Mouse (Mus musculus) lung, embryonic 16.5 days (tissue): ENCODE measurements around the gene Naa38. TPM values are rescaled to one million over a fixed set of nuclear protein-coding genes. Genes with fewer than 3 reads are reported as not detected.
A peak's percentile ranks its signal among the peaks of the same experiment; 100 is the strongest.

Source experiments
- ATAC-seq: fragments of 200-750 bp; cut with Nextera tagmentation; 2 replicates; pipeline ENCODE4 v1.8.0; 2017; ENCODE audit warnings: low read depth, mild to moderate bottlenecking, moderate library complexity
- H3K27ac ChIP-seq: fragments of 300-500 bp; sonication (generic); 2 replicates; pipeline ENCODE4 v1.5.1; 2014; ENCODE audit warnings: mild to moderate bottlenecking, control low read depth, low read length
- H3K27me3 ChIP-seq: fragments of 300-500 bp; sonication (generic); 2 replicates; pipeline ENCODE4 v1.6.1; 2014; ENCODE audit warnings: low read depth, low read length, mixed read lengths; ENCODE audit not compliant: control insufficient read depth, insufficient read depth
- H3K36me3 ChIP-seq: fragments of 300-500 bp; sonication (generic); 2 replicates; pipeline ENCODE4 v1.6.1; 2014; ENCODE audit warnings: low read length; ENCODE audit not compliant: control insufficient read depth, insufficient read depth
- H3K4me1 ChIP-seq: fragments of 300-500 bp; sonication (generic); replicated peaks from 2 replicates; pipeline ENCODE4 v1.6.1; 2014; ENCODE audit warnings: low read length, mixed read lengths; ENCODE audit not compliant: control insufficient read depth, insufficient read depth
- H3K4me2 ChIP-seq: fragments of 300-500 bp; sonication (generic); 2 replicates; pipeline ENCODE4 v1.6.1; 2014; ENCODE audit warnings: low read depth, low read length, control low read depth
- H3K4me3 ChIP-seq: fragments of 300-500 bp; sonication (generic); 2 replicates; pipeline ENCODE4 v1.5.1; 2014; ENCODE audit warnings: mild to moderate bottlenecking, low read length, control low read depth
- H3K9ac ChIP-seq: fragments of 300-500 bp; sonication (generic); 2 replicates; pipeline ENCODE4 v1.6.1; 2014; ENCODE audit warnings: low read length, control low read depth
- H3K9me3 ChIP-seq: fragments of 300-500 bp; sonication (generic); 2 replicates; pipeline ENCODE4 v1.6.1; 2016; ENCODE audit warnings: low read length; ENCODE audit not compliant: control insufficient read depth
- WGBS: fragments of 180-500 bp; shearing (Covaris S2); extraction: QIAGEN DNeasy Blood & Tissue Kit; methylation state at CpG from one replicate; pipeline ENCODE4 v1.1.7; 2014; 5-methylcytosine and 5-hydroxymethylcytosine counted together
- polyA plus RNA-seq: library from polyadenylated mRNA; unstranded; fragments of >200 nt; fragmentation: Nextera tagmentation; extraction: Ambion mirVana; gene quantifications from 2 replicates; pipeline ENCODE4 v1.2.1, GENCODE M21; 2015

Naa38 gene
- polyA plus RNA-seq, 1 experiment from 2014 or later, result 165 TPM

- Histone ChIP-seq H3K27ac (peak overlapping the region; percentile 100), H3K9me3 (no peaks in the 10 kb centered on the region), H3K9ac (peak overlapping the region; percentile 70), H3K27me3 (no peaks in the 10 kb centered on the region), H3K36me3 (peaks cover 20% of the 10 kb centered on the region), H3K4me2 (peak overlapping the region; percentile 94), H3K4me3 (peak overlapping the region; percentile 90), H3K4me1 (peaks cover 42% of the 10 kb centered on the region)
- under 1% methylated on average over 26 of the region's 26 CpGs for WGBS
- peak; percentile 85 for ATAC-seq
These were observed 29.0 kb upstream of the Naa38 start for GRCm38 (mm10) chr11:69366157-69366854.

GRCm38 (mm10) chr11:69366855-69367615 is 28.3 kb upstream of the Naa38 start:
- Histone ChIP-seq H3K4me3 (peak overlapping the region; percentile 90), H3K27me3 (no peaks in the 10 kb centered on the region), H3K36me3 (peaks cover 14% of the 10 kb centered on the region), H3K9ac (peak overlapping the region; percentile 100), H3K4me1 (peaks cover 49% of the 10 kb centered on the region), H3K9me3 (no peaks in the 10 kb centered on the region), H3K27ac (peak overlapping the region; percentile 100), H3K4me2 (peak overlapping the region; percentile 94)
- ATAC-seq, result no peak
- under 1% methylated on average over 22 of the region's 22 CpGs for WGBS

- H3K36me3 ChIP-seq, result peaks cover 12% of the 10 kb centered on the region
- peak overlapping the region; percentile 100 for H3K9ac ChIP-seq
- H3K4me2 ChIP-seq, result peak overlapping the region; percentile 94
- peak overlapping the region; percentile 100 for H3K27ac ChIP-seq
- H3K9me3 ChIP-seq, result no peaks in the 10 kb centered on the region
- no peaks in the 10 kb centered on the region for H3K27me3 ChIP-seq
- H3K4me1 ChIP-seq, result peaks cover 52% of the 10 kb centered on the region
- WGBS, result under 1% methylated on average over 22 of the region's 22 CpGs
- ATAC-seq, result no peak
- peak overlapping the region; percentile 90 for H3K4me3 ChIP-seq
These were observed 27.5 kb upstream of the Naa38 start for GRCm38 (mm10) chr11:69367616-69368355.

- Histone ChIP-seq H3K4me1 (peaks cover 53% of the 10 kb centered on the region), H3K36me3 (peaks cover 9% of the 10 kb centered on the region), H3K27me3 (no peaks in the 10 kb centered on the region), H3K4me3 (peak overlapping the region; percentile 90), H3K9ac (peak overlapping the region; percentile 100), H3K9me3 (no peaks in the 10 kb centered on the region), H3K4me2 (peak overlapping the region; percentile 94), H3K27ac (peak overlapping the region; percentile 100)
- WGBS, result under 1% methylated on average over 48 of the region's 106 CpGs
- 0 out of 2 replicates have a peak, but pooled peaks have one; percentile 0 for ATAC-seq
These were observed 26.7 kb upstream of the Naa38 start for GRCm38 (mm10) chr11:69368356-69369214.

GRCm38 (mm10) chr11:69369215-69369989 is 25.9 kb upstream of the Naa38 start, which contains the start of gene Chd3:
Gene Chd3, minus strand, starts transcription at chr11:69369406.
- Histone ChIP-seq H3K4me2 (peak within 1 kb of the TSS; percentile 94), H3K4me1 (peaks cover 45% of the 10 kb centered on the region), H3K27me3 (no peaks in the 10 kb centered on the region), H3K9ac (peak within 1 kb of the TSS; percentile 100), H3K36me3 (peaks cover 7% of the 10 kb centered on the region), H3K4me3 (peak within 1 kb of the TSS; percentile 90), H3K9me3 (no peaks in the 10 kb centered on the region), H3K27ac (peak within 1 kb of the TSS; percentile 100)
- 1% methylated on average over 11 of the region's 34 CpGs for WGBS
- ATAC-seq, result no peak

GRCm38 (mm10) chr11:69369990-69370816 is 25.1 kb upstream of the Naa38 start:
- Histone ChIP-seq H3K9ac (peak overlapping the region; percentile 100), H3K4me1 (peaks cover 37% of the 10 kb centered on the region), H3K27me3 (no peaks in the 10 kb centered on the region), H3K9me3 (no peaks in the 10 kb centered on the region), H3K36me3 (peaks cover 7% of the 10 kb centered on the region), H3K27ac (peak overlapping the region; percentile 100), H3K4me3 (peak overlapping the region; percentile 90), H3K4me2 (peak overlapping the region; percentile 94)
- WGBS, result 9% methylated on average over 2 of the region's 2 CpGs
- no peak for ATAC-seq

GRCm38 (mm10) chr11:69370817-69371215 is 24.5 kb upstream of the Naa38 start:
- Histone ChIP-seq H3K9me3 (no peaks in the 10 kb centered on the region), H3K36me3 (peaks cover 7% of the 10 kb centered on the region), H3K27me3 (no peaks in the 10 kb centered on the region), H3K4me3 (peak overlapping the region; percentile 16), H3K9ac (peak overlapping the region; percentile 50), H3K4me2 (peak overlapping the region; percentile 49), H3K4me1 (peaks cover 31% of the 10 kb centered on the region), H3K27ac (peak overlapping the region; percentile 93)
- no peak for ATAC-seq
- WGBS, result 13% methylated on average over 9 of the region's 9 CpGs
